Mouse (Mus musculus) forebrain, embryonic 16.5 days (tissue): ENCODE results near the gene Tdp1. TPM values are rescaled to one million over a fixed set of nuclear protein-coding genes. Genes with fewer than 3 reads are reported as not detected.
"Not testable (repeated sequence)": the region's sequence is repeated elsewhere in the genome, so short reads cannot be mapped to it uniquely, and the experiment has no call there.

Source experiments
- ATAC-seq: fragments of 200-750 bp; cut with Nextera tagmentation; 2 replicates; pipeline ENCODE4 v1.8.0; 2017; ENCODE audit warnings: mild to moderate bottlenecking, moderate library complexity
- H3K27ac ChIP-seq: fragments of 300-500 bp; sonication (generic); 2 replicates; pipeline ENCODE4 v1.5.1; 2014; ENCODE audit warnings: low read length, control low read depth
- H3K27me3 ChIP-seq: fragments of 300-500 bp; sonication (generic); replicated peaks from 2 replicates; pipeline ENCODE4 v1.6.1; 2014; ENCODE audit warnings: low read length; ENCODE audit not compliant: control insufficient read depth, insufficient read depth
- H3K36me3 ChIP-seq: fragments of 300-500 bp; sonication (generic); 2 replicates; pipeline ENCODE4 v1.6.1; 2014; ENCODE audit not compliant: control insufficient read depth, insufficient read depth
- H3K4me1 ChIP-seq: fragments of 300-500 bp; sonication (generic); replicated peaks from 2 replicates; pipeline ENCODE4 v1.6.1; 2014; ENCODE audit warnings: low read length; ENCODE audit not compliant: control insufficient read depth, insufficient read depth
- H3K4me2 ChIP-seq: fragments of 300-500 bp; sonication (generic); 2 replicates; pipeline ENCODE4 v1.6.1; 2014; ENCODE audit warnings: mild to moderate bottlenecking, low read length, control low read depth
- H3K4me3 ChIP-seq: fragments of 300-500 bp; sonication (generic); replicated peaks from 2 replicates; pipeline ENCODE4 v1.5.1; 2014; ENCODE audit warnings: mild to moderate bottlenecking, low read length, control low read depth
- H3K9ac ChIP-seq: fragments of 300-500 bp; sonication (generic); replicated peaks from 2 replicates; pipeline ENCODE4 v1.6.1; 2014; ENCODE audit warnings: low read depth, low read length, control low read depth
- H3K9me3 ChIP-seq: fragments of 300-500 bp; sonication (generic); 2 replicates; pipeline ENCODE4 v1.6.1; 2016; ENCODE audit warnings: low read length; ENCODE audit not compliant: control insufficient read depth
- WGBS: fragments of 180-500 bp; shearing (Covaris S2); extraction: QIAGEN DNeasy Blood & Tissue Kit; methylation state at CpG from one replicate; pipeline ENCODE4 v1.1.7; 2014; 5-methylcytosine and 5-hydroxymethylcytosine counted together
- polyA plus RNA-seq: library from polyadenylated mRNA; unstranded; fragments of >200 nt; fragmentation: Nextera tagmentation; extraction: Ambion mirVana; gene quantifications from 2 replicates; pipeline ENCODE4 v1.2.1, GENCODE M21; 2015

Tdp1 gene
- polyA plus RNA-seq, 1 experiment from 2014 or later, result 73.7 TPM

- Histone ChIP-seq H3K9ac (no peak overlapping the region), H3K36me3 (no peaks in the 10 kb centered on the region), H3K4me3 (no peak overlapping the region), H3K9me3 (no peaks in the 10 kb centered on the region), H3K4me2 (no peak overlapping the region), H3K4me1 (peaks cover 22% of the 10 kb centered on the region), H3K27me3 (peaks cover 13% of the 10 kb centered on the region), H3K27ac (no peak overlapping the region)
- 8% methylated on average over 10 of the region's 10 CpGs for WGBS
- peak; percentile 24; the same call in 1 of the 2 replicates for ATAC-seq
Observed at GRCm38 (mm10) chr12:99959930-99960329, 75.6 kb downstream of the Tdp1 start.

- no peak for ATAC-seq
- no peaks in the 10 kb centered on the region for H3K36me3 ChIP-seq
- no peak overlapping the region for H3K27ac ChIP-seq
- no peak overlapping the region for H3K9ac ChIP-seq
- H3K4me1 ChIP-seq, result peaks cover 29% of the 10 kb centered on the region
- peaks cover 18% of the 10 kb centered on the region for H3K27me3 ChIP-seq
- WGBS, result 92% methylated on average over 7 of the region's 7 CpGs
- H3K4me3 ChIP-seq, result no peak overlapping the region
- no peak overlapping the region for H3K4me2 ChIP-seq
- no peaks in the 10 kb centered on the region for H3K9me3 ChIP-seq
Observed at GRCm38 (mm10) chr12:99960675-99961074, 76.4 kb downstream of the Tdp1 start.

GRCm38 (mm10) chr12:99964301-99965202 lies 80.2 kb downstream of the Tdp1 start, which contains the start of gene Kcnk13:
TSS of gene Kcnk13 (plus strand) at chr12:99964499.
- peak within 1 kb of the TSS; percentile 97 for H3K4me2 ChIP-seq
- peak within 1 kb of the TSS; percentile 64 for H3K9ac ChIP-seq
- peak; percentile 44 for ATAC-seq
- WGBS, result 1% methylated on average over 39 of the region's 39 CpGs
- H3K9me3 ChIP-seq, result no peaks in the 10 kb centered on the region
- H3K27ac ChIP-seq, result no peak within 1 kb of the TSS
- H3K36me3 ChIP-seq, result no peaks in the 10 kb centered on the region
- peaks cover 31% of the 10 kb centered on the region for H3K4me1 ChIP-seq
- H3K27me3 ChIP-seq, result peaks cover 50% of the 10 kb centered on the region
- peak within 1 kb of the TSS; percentile 57 for H3K4me3 ChIP-seq

- WGBS, result under 1% methylated on average over 77 of the region's 77 CpGs
- Histone ChIP-seq H3K4me1 (peaks cover 29% of the 10 kb centered on the region), H3K4me2 (peak overlapping the region; percentile 97), H3K36me3 (no peaks in the 10 kb centered on the region), H3K4me3 (peak overlapping the region; percentile 57), H3K27ac (no peak overlapping the region), H3K9me3 (no peaks in the 10 kb centered on the region), H3K9ac (peak overlapping the region; percentile 64), H3K27me3 (peaks cover 51% of the 10 kb centered on the region)
- ATAC-seq, result peak; percentile 60
Observed at GRCm38 (mm10) chr12:99965203-99966115, 81.1 kb downstream of the Tdp1 start.

- no peak for ATAC-seq
- H3K27me3 ChIP-seq, result peaks cover 51% of the 10 kb centered on the region
- peak overlapping the region; percentile 97 for H3K4me2 ChIP-seq
- H3K4me3 ChIP-seq, result peak overlapping the region; percentile 57
- H3K27ac ChIP-seq, result no peak overlapping the region
- peak overlapping the region; percentile 64 for H3K9ac ChIP-seq
- H3K9me3 ChIP-seq, result no peaks in the 10 kb centered on the region
- H3K4me1 ChIP-seq, result peaks cover 29% of the 10 kb centered on the region
- WGBS, result 2% methylated on average over 25 of the region's 25 CpGs
- no peaks in the 10 kb centered on the region for H3K36me3 ChIP-seq
Observed at GRCm38 (mm10) chr12:99966116-99966770, 81.9 kb downstream of the Tdp1 start.

GRCm38 (mm10) chr12:99966881-99967363 lies 82.6 kb downstream of the Tdp1 start:
- H3K27me3 ChIP-seq, result peaks cover 51% of the 10 kb centered on the region
- peaks cover 29% of the 10 kb centered on the region for H3K4me1 ChIP-seq
- no peak overlapping the region for H3K4me3 ChIP-seq
- no peak overlapping the region; the same call in 1 of the 2 replicates for H3K4me2 ChIP-seq
- no peaks in the 10 kb centered on the region for H3K36me3 ChIP-seq
- 6% methylated on average over 12 of the region's 12 CpGs for WGBS
- H3K27ac ChIP-seq, result no peak overlapping the region
- H3K9ac ChIP-seq, result 0 out of 2 replicates have a peak overlapping the region, but pooled peaks have one; percentile 9
- H3K9me3 ChIP-seq, result no peaks in the 10 kb centered on the region
- no peak for ATAC-seq

- 88% methylated on average over 4 of the region's 4 CpGs for WGBS
- ATAC-seq, result no peak
Observed at GRCm38 (mm10) chr12:99969906-99970305, 85.6 kb downstream of the Tdp1 start.

GRCm38 (mm10) chr12:99971205-99971894 lies 87.0 kb downstream of the Tdp1 start:
- not testable (repeated sequence) for H3K9ac ChIP-seq, H3K4me2 ChIP-seq, H3K27ac ChIP-seq, ATAC-seq, H3K9me3 ChIP-seq, H3K36me3 ChIP-seq, H3K4me3 ChIP-seq, H3K4me1 ChIP-seq
- peaks cover 27% of the 10 kb centered on the region for H3K27me3 ChIP-seq
- WGBS, result 79% methylated on average over 7 of the region's 7 CpGs

More at GRCm38 (mm10) chr12:99969906-99970305, 85.6 kb downstream of the Tdp1 start:
- H3K36me3 ChIP-seq, result no peaks in the 10 kb centered on the region
- H3K4me2 ChIP-seq, result no peak overlapping the region
- peaks cover 20% of the 10 kb centered on the region for H3K4me1 ChIP-seq
- H3K4me3 ChIP-seq, result no peak overlapping the region
- H3K9ac ChIP-seq, result no peak overlapping the region
- 0 out of 2 replicates have a peak, but pooled peaks cover 2% of the 10 kb centered on the region for H3K9me3 ChIP-seq
- no peak overlapping the region for H3K27ac ChIP-seq
- peaks cover 38% of the 10 kb centered on the region for H3K27me3 ChIP-seq
